Mouse (Mus musculus) olfactory bulb, adult 2 months (tissue): Measurements from ENCODE around the gene Xpc.

Experiments used
- CTCF ChIP-seq: fragments of 200-500 bp; IDR thresholded peaks from 2 replicates; pipeline ENCODE4 v1.5.1; 2012; ENCODE audit warnings: low read depth, mild to moderate bottlenecking, low read length, moderate library complexity; ENCODE audit not compliant: insufficient read depth
- POLR2A ChIP-seq: fragments of 200-500 bp; IDR thresholded peaks from 2 replicates; pipeline ENCODE4 v1.6.1; 2012; ENCODE audit warnings: mild to moderate bottlenecking, low read depth, low read length, moderate library complexity; ENCODE audit not compliant: insufficient read depth

GRCm38 (mm10) chr6:91525544-91525943, 9.9 kb upstream of the Xpc start:
- TF ChIP-seq POLR2A: no peak
- TF ChIP-seq CTCF: no peak
